Mouse (Mus musculus): ENCODE measurements around the gene Tjp2. TPM values are rescaled to one million over a fixed set of nuclear protein-coding genes. Genes with fewer than 3 reads are reported as not detected.

Gene Tjp2
- polyA plus RNA-seq, 1 experiment from 2014 or later: 4.9 TPM

DNA sequence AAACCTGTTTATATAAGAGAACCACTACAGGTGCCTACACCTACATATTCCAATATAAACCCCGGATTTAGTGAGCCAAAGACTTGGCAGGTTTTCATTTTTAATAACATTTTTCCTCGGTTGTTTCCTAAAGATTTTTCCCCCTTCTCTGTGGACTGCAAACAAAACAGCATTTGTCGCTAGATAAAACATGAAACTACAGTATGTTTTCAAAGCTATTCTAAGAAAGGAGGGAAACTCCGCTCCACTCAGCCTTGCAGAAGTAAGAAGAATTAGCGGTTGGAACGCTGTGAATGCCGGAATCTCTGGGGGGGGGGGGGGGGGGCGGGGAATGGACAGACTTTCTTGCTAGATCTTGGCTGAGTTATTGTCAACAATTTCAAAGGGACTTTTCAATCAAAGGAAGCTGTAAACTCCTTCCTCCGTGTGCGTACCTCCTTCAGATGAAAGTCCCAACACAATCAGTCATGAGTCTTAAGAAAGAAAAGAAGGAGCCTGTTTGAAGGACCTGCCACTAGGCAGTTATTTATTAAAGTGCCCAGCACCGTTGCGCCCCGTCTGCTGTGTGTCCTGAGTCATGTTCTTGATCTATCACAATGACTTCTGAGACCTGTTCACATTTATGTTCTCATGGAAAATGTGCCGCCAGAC, 3.9 kb downstream of the Tjp2 start:
- ATAC-seq (ENCODE audit: insufficient read depth): no peak
- WGBS (ENCODE audit: insufficient replicate concordance): 29% methylated on average over 14 of the region's 14 CpGs
- Histone ChIP-seq H3K4me2 (no peak overlapping the region), H3K27ac (replicated peaks) (no peak overlapping the region), H3K9ac (no peak overlapping the region), H3K9me3 (replicated peaks) (no peaks in the 10 kb centered on the region), H3K27me3 (peaks cover 38% of the 10 kb centered on the region), H3K4me1 (replicated peaks) (0 out of 2 replicates have a peak, but pooled peaks cover 4% of the 10 kb centered on the region), H3K4me3 (replicated peaks) (no peak overlapping the region), H3K36me3 (replicated peaks) (no peaks in the 10 kb centered on the region)

DNA sequence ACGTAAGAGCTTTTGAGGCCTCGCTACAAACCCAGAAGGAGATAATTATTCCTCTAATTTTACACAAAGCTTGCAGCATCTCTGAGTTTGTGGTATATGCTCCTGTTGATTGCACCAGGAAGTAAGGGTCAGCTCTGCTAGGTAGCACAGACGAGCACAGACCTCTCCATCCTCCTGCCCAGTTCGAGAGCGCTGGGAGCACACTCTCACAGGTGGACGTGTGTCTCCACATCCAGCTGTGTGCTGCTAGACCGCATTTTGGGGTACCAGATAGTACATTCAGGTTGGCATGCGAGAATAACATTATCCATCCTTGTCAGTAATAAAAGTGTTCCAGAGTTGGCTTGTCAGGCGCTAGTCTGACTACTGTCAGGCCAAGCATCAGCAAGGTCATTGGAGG, 5.8 kb downstream of the Tjp2 start:
- Histone ChIP-seq H3K27ac (replicated peaks) (no peak overlapping the region), H3K27me3 (peaks cover 19% of the 10 kb centered on the region), H3K4me2 (no peak overlapping the region), H3K9me3 (replicated peaks) (no peaks in the 10 kb centered on the region), H3K36me3 (replicated peaks) (no peaks in the 10 kb centered on the region), H3K9ac (no peak overlapping the region), H3K4me1 (replicated peaks) (0 out of 2 replicates have a peak, but pooled peaks cover 2% of the 10 kb centered on the region), H3K4me3 (replicated peaks) (no peak overlapping the region)
- WGBS (ENCODE audit: insufficient replicate concordance): 70% methylated on average over 9 of the region's 9 CpGs
- ATAC-seq (ENCODE audit: insufficient read depth): no peak

DNA sequence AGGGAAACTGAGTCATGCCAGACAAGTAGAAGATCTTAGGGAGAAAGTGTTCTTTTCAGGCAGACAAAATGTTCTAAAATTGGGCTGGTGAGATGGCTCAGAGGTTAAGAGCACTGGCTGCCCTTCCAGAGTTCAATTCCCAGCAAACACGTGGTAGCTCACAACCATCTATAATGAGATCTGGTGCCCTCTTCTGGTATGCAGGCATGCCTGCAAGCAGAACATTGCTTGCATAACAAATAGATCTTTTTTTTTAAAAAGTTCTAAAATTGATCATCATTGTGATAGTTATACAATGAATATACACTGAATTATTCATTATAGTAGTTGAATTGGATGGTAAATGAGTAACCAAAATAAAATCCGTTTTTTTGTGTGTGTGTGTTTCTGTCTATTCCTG, 6.5 kb downstream of the Tjp2 start:
- Histone ChIP-seq H3K36me3 (replicated peaks) (no peaks in the 10 kb centered on the region), H3K27ac (replicated peaks) (no peak overlapping the region), H3K4me2 (no peak overlapping the region), H3K4me3 (replicated peaks) (no peak overlapping the region), H3K27me3 (peaks cover 12% of the 10 kb centered on the region), H3K9ac (no peak overlapping the region), H3K4me1 (replicated peaks) (0 out of 2 replicates have a peak, but pooled peaks cover 2% of the 10 kb centered on the region), H3K9me3 (replicated peaks) (no peaks in the 10 kb centered on the region)
- ATAC-seq (ENCODE audit: insufficient read depth): no peak
- 27% methylated on average over 2 of the region's 2 CpGs for WGBS (ENCODE audit: insufficient replicate concordance)

DNA sequence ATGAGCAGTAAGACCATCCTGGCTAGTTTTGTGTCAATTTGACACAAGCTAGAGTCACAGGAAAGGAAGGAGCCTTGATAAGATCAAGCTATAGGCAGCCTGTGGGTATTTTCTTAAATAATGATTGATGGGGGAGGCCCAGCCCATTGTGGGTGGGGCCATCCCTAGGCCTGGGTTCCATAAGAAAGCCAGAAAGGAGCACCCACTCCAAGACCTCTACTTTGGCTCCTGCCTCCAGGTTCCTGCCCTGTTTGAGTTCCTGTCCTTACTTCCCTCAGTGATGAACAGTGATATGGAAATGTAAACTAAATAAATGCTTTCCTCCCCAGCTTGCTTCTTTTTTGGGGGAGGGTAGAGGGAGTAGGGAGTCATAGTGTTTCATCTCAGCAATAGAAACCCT, 7.0 kb downstream of the Tjp2 start:
- Histone ChIP-seq H3K27me3 (peaks cover 7% of the 10 kb centered on the region; the same call in 1 of the 2 replicates), H3K27ac (replicated peaks) (no peak overlapping the region), H3K4me3 (replicated peaks) (no peak overlapping the region), H3K9ac (no peak overlapping the region), H3K9me3 (replicated peaks) (no peaks in the 10 kb centered on the region), H3K4me1 (replicated peaks) (0 out of 2 replicates have a peak, but pooled peaks cover 2% of the 10 kb centered on the region), H3K4me2 (no peak overlapping the region), H3K36me3 (replicated peaks) (no peaks in the 10 kb centered on the region)
- no peak for ATAC-seq (ENCODE audit: insufficient read depth)

DNA sequence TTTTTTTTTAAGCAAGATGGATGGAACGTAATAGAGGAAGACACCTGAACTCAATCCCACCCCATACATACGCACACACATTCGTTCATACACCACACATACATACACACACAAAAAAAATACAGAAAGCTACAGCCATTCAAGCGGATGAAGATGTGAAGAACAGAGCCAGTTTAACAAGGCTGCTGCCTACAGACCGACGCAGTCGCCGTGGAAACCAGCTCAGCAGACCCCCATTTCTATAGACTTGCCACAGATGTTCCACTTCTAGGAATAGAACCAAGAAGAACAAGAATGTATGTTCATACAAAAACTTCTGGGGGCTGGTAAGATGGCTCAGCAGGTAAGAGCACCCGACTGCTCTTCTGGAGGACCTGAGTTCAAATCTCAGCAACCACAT, 8.1 kb downstream of the Tjp2 start:
- 79% methylated on average over 9 of the region's 9 CpGs for WGBS (ENCODE audit: insufficient replicate concordance)
- Histone ChIP-seq H3K27me3 (no peaks in the 10 kb centered on the region; the same call in 1 of the 2 replicates), H3K4me3 (replicated peaks) (no peak overlapping the region), H3K9ac (no peak overlapping the region), H3K27ac (replicated peaks) (no peak overlapping the region), H3K4me1 (replicated peaks) (0 out of 2 replicates have a peak, but pooled peaks cover 2% of the 10 kb centered on the region), H3K4me2 (no peak overlapping the region), H3K36me3 (replicated peaks) (no peaks in the 10 kb centered on the region), H3K9me3 (replicated peaks) (no peaks in the 10 kb centered on the region)
- no peak for ATAC-seq (ENCODE audit: insufficient read depth)

DNA sequence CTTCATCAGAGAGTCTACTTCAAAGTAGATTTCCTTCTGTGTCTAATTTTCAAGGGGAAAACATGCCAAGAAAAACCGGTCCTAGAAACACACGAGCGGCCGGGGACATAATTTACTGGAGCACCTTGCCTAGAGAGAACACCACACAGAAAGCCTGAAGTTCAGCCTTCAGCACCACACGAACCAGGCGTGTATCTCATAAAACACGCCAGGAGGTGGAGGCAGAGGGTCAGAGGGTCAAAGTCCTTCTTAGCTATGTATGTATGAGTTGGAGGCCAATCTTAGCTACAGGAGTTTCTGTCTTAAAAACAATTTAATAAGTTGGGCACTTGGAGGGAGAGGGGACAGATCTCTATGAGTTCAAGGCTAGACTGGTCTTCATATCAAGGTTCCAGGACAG, 9.9 kb downstream of the Tjp2 start:
- no peak overlapping the region for H3K4me2 ChIP-seq
- peaks cover 7% of the 10 kb centered on the region; the same call in 1 of the 2 replicates for H3K4me1 ChIP-seq (replicated peaks)
- ATAC-seq (ENCODE audit: insufficient read depth): no peak

DNA sequence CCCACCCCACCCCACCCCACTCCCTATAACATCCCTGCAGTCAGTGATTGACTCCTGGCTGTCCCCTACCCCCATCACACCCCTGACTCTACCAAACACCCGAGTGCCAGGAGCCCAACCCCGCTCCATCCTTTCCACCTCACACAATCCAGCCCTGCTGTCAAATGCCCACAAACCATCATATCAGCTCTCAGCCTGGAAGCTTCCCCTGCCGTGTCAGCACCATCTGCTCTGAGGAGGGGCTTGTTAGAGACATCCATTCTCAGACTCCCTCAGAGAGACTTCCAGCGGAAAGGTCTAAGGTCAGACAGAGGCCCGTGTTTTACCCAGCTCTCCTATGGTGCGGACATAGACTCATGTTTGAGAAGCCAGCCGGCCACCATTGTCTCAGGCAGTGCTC, 11.5 kb downstream of the Tjp2 start:
- peaks cover 7% of the 10 kb centered on the region; the same call in 1 of the 2 replicates for H3K4me1 ChIP-seq (replicated peaks)
- ATAC-seq (ENCODE audit: insufficient read depth): no peak
- H3K9ac ChIP-seq: no peak overlapping the region
- no peaks in the 10 kb centered on the region for H3K36me3 ChIP-seq (replicated peaks)
- no peak overlapping the region for H3K4me3 ChIP-seq (replicated peaks)
- H3K27me3 ChIP-seq: no peaks in the 10 kb centered on the region
- no peak overlapping the region for H3K27ac ChIP-seq (replicated peaks)
- H3K9me3 ChIP-seq (replicated peaks): no peaks in the 10 kb centered on the region
- H3K4me2 ChIP-seq: no peak overlapping the region
- WGBS (ENCODE audit: insufficient replicate concordance): 31% methylated on average over 7 of the region's 7 CpGs

More for the DNA sequence above, 9.9 kb downstream of the Tjp2 start:
- no peak overlapping the region for H3K4me3 ChIP-seq (replicated peaks)
- H3K36me3 ChIP-seq (replicated peaks): no peaks in the 10 kb centered on the region
- H3K27me3 ChIP-seq: no peaks in the 10 kb centered on the region
- H3K9ac ChIP-seq: no peak overlapping the region
- WGBS (ENCODE audit: insufficient replicate concordance): 65% methylated on average over 7 of the region's 7 CpGs
- H3K9me3 ChIP-seq (replicated peaks): no peaks in the 10 kb centered on the region
- H3K27ac ChIP-seq (replicated peaks): no peak overlapping the region

DNA sequence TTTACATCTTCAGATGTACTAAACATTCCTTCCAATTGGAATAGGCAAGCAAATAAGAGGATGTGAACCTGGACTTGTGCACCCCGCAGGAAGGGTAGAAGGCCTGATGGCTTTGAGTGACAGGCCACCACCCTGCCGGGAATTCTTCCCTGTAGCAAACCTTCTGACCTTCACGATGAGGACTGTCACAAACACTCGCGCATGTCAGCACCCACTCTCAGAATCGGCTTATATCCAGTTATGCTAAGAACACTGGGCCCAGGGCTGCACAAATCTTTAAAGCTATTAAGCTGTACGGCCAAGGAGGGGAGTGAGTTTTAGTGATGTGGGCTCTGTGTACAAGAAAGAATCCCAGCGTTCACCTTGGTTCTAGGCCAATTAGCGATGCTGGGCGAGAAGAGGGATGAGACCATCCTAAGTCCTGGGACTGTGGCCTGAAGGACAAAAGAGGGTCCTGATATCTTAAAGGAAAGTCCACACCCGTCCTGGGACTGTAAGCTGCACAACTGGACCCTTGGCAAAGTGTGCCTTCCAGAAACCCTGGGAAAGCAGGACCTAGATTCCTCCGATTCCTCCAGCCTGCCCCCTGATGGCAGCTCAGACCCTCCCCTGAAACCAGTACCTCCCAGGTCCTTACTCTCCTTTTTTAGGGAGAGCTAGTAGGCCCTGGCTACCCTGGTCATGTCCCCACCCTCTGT, 12.1 kb downstream of the Tjp2 start:
- no peaks in the 10 kb centered on the region for H3K36me3 ChIP-seq (replicated peaks)
- H3K9me3 ChIP-seq (replicated peaks): no peaks in the 10 kb centered on the region
- H3K9ac ChIP-seq: no peak overlapping the region
- H3K27ac ChIP-seq (replicated peaks): no peak overlapping the region
- ATAC-seq (ENCODE audit: insufficient read depth): no peak
- WGBS (ENCODE audit: insufficient replicate concordance): 69% methylated on average over 12 of the region's 12 CpGs
- no peak overlapping the region for H3K4me2 ChIP-seq
- peaks cover 7% of the 10 kb centered on the region; the same call in 1 of the 2 replicates for H3K4me1 ChIP-seq (replicated peaks)
- no peak overlapping the region for H3K4me3 ChIP-seq (replicated peaks)
- no peaks in the 10 kb centered on the region for H3K27me3 ChIP-seq

DNA sequence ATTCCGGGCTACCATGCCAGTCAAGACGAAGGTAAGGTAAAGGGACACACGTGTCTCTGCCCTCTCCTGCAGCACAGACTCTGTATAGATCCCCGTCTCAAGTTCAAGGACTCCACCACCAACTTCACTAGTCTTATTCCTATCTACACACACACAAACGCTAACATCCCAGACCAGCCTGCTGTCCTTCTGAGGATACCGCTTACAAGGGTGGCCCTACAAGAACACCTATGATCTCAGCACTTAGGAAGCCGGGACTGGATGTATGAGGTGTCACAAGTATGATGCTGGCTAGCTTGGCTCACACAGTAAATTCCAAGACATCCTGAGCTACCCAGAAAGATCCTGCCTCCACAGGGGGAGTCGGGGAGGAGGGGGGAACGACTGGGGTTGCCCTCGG, 13.7 kb downstream of the Tjp2 start:
- Histone ChIP-seq H3K9me3 (replicated peaks) (no peaks in the 10 kb centered on the region), H3K4me3 (replicated peaks) (no peak overlapping the region), H3K4me1 (replicated peaks) (peaks cover 7% of the 10 kb centered on the region; the same call in 1 of the 2 replicates), H3K4me2 (no peak overlapping the region), H3K9ac (no peak overlapping the region), H3K27ac (replicated peaks) (peak overlapping the region; percentile 6; the same call in 1 of the 2 replicates), H3K36me3 (replicated peaks) (no peaks in the 10 kb centered on the region), H3K27me3 (no peaks in the 10 kb centered on the region)
- 50% methylated on average over 10 of the region's 10 CpGs for WGBS (ENCODE audit: insufficient replicate concordance)
- no peak for ATAC-seq (ENCODE audit: insufficient read depth)

DNA sequence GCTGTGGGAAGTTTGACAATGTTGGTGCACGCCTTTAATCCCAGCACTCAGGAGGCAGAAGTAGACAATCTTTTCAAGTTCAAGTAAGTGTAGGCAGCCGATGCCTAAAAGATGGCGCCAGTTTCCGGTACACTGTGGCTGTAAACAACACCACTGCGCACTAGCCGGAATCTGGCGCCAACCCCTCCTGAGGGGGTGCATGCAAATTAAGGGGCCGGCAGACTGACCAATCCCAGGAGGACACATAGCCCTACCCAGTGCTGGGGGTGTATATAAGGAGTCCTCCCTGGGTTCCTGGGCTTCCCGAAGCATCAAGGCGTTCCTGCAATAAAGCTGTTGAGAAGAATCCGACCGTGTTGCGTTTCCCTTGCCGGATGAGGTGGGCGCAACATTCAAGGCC, 15.3 kb downstream of the Tjp2 start:
- Histone ChIP-seq H3K27me3 (no peaks in the 10 kb centered on the region), H3K9ac (no peak overlapping the region), H3K4me2 (no peak overlapping the region), H3K36me3 (replicated peaks) (no peaks in the 10 kb centered on the region), H3K4me3 (replicated peaks) (no peak overlapping the region), H3K27ac (replicated peaks) (no peak overlapping the region), H3K4me1 (replicated peaks) (peaks cover 5% of the 10 kb centered on the region; the same call in 1 of the 2 replicates), H3K9me3 (replicated peaks) (no peaks in the 10 kb centered on the region)
- no peak for ATAC-seq (ENCODE audit: insufficient read depth)
- WGBS (ENCODE audit: insufficient replicate concordance): 82% methylated on average over 15 of the region's 15 CpGs

DNA sequence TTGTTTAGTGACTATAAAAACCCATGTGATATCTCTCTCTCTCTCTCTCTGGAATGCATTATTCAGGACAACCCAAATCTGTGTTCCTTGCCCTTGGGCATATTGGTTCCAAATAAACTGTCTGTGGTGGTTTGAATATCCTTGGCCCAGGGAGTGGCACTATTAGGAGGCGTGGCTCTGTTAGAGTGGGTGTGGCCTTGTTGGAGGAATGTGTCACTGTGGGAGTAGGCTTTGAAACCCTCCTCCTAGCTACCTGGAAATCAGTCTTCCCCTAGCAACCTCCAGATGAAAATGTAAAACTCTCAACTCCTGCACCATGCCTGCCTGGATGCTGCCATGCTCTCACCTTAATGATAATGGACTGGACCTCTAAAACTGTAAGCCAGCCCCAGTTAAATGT, 16.9 kb downstream of the Tjp2 start:
- no peak overlapping the region for H3K9ac ChIP-seq
- H3K4me3 ChIP-seq (replicated peaks): no peak overlapping the region
- H3K27me3 ChIP-seq: no peaks in the 10 kb centered on the region
- H3K4me1 ChIP-seq (replicated peaks): peaks cover 5% of the 10 kb centered on the region; the same call in 1 of the 2 replicates
- WGBS (ENCODE audit: insufficient replicate concordance): 63% methylated on average over 1 of the region's 1 CpGs
- no peak overlapping the region for H3K4me2 ChIP-seq
- no peak overlapping the region for H3K27ac ChIP-seq (replicated peaks)
- no peaks in the 10 kb centered on the region for H3K36me3 ChIP-seq (replicated peaks)
- ATAC-seq (ENCODE audit: insufficient read depth): no peak
- H3K9me3 ChIP-seq (replicated peaks): no peaks in the 10 kb centered on the region
